In genomic region chr5:14953587-14953986, GRCm38 (mm10) we compare ENCODE assay signal across 30 mouse cellular contexts. TPM values are rescaled to one million over a fixed set of nuclear protein-coding genes. Genes with fewer than 3 reads are reported as not detected.
"Had no signal": no experiment of that assay in that cellular context is flagged by ENCODE, and none has a peak within 500 bp of the region (broad histone marks: within the 10 kb centered on the region; RNA-seq: fewer than 3 reads in every experiment).

No protein-coding gene starts in this region.

RNA-seq across cellular contexts. Expression of gene Speer4e, which starts 15.4 kb away (rescaled TPM):
- polyA plus RNA-seq: limb, embryonic 10.5 days; limb, embryonic 11.5 days; limb, embryonic 12.5 days; limb, embryonic 13.5 days; limb, embryonic 14.5 days; limb, embryonic 15.5 days; liver, adult 2 months; liver, embryonic 11.5 days; liver, embryonic 12.5 days; liver, embryonic 13.5 days; liver, embryonic 14.5 days; liver, embryonic 15.5 days; liver, embryonic 16.5 days; liver, postnatal 0 days; lung, adult 2 months; lung, embryonic 14.5 days; lung, embryonic 15.5 days; lung, embryonic 16.5 days; lung, postnatal 0 days; macrophage; midbrain, embryonic 10.5 days; midbrain, embryonic 11.5 days; midbrain, embryonic 12.5 days; midbrain, embryonic 13.5 days; midbrain, embryonic 15.5 days; midbrain, embryonic 16.5 days; midbrain, postnatal 0 days; myocyte; neural tube, embryonic 11.5 days; neural tube, embryonic 12.5 days had no signal

RNA-seq across cellular contexts. Expression of gene Gm10354, which starts 25.1 kb away (rescaled TPM):
- polyA plus RNA-seq: limb, embryonic 10.5 days; limb, embryonic 11.5 days; limb, embryonic 12.5 days; limb, embryonic 13.5 days; limb, embryonic 14.5 days; limb, embryonic 15.5 days; liver, adult 2 months; liver, embryonic 11.5 days; liver, embryonic 12.5 days; liver, embryonic 13.5 days; liver, embryonic 14.5 days; liver, embryonic 15.5 days; liver, embryonic 16.5 days; liver, postnatal 0 days; lung, adult 2 months; lung, embryonic 14.5 days; lung, embryonic 15.5 days; lung, embryonic 16.5 days; lung, postnatal 0 days; macrophage; midbrain, embryonic 10.5 days; midbrain, embryonic 11.5 days; midbrain, embryonic 12.5 days; midbrain, embryonic 13.5 days; midbrain, embryonic 15.5 days; midbrain, embryonic 16.5 days; midbrain, postnatal 0 days; myocyte; neural tube, embryonic 11.5 days; neural tube, embryonic 12.5 days had no signal

RNA-seq across cellular contexts. Expression of gene Gm9758, which starts 38.9 kb away (rescaled TPM):
- polyA plus RNA-seq: limb, embryonic 10.5 days; limb, embryonic 11.5 days; limb, embryonic 12.5 days; limb, embryonic 13.5 days; limb, embryonic 14.5 days; limb, embryonic 15.5 days; liver, adult 2 months; liver, embryonic 11.5 days; liver, embryonic 12.5 days; liver, embryonic 13.5 days; liver, embryonic 14.5 days; liver, embryonic 15.5 days; liver, embryonic 16.5 days; liver, postnatal 0 days; lung, adult 2 months; lung, embryonic 14.5 days; lung, embryonic 15.5 days; lung, embryonic 16.5 days; lung, postnatal 0 days; macrophage; midbrain, embryonic 10.5 days; midbrain, embryonic 11.5 days; midbrain, embryonic 12.5 days; midbrain, embryonic 13.5 days; midbrain, embryonic 15.5 days; midbrain, embryonic 16.5 days; midbrain, postnatal 0 days; myocyte; neural tube, embryonic 11.5 days; neural tube, embryonic 12.5 days had no signal
